Mouse (Mus musculus) hematopoietic stem cell, adult 5-6 weeks (primary cell): ENCODE data around the gene 3100002H09Rik. TPM values are rescaled to one million over a fixed set of nuclear protein-coding genes. Genes with fewer than 3 reads are reported as not detected.

Experiments
- ATAC-seq, 2 experiments: fragments of 125-278 bp in 1 of 2; replicated peaks in 1 of 2; 2 replicates each; pipeline ENCODE4 v1.8.0; 2016 to 2017; ENCODE audit warnings: inconsistent platforms in 2 of 2, mild to moderate bottlenecking in 2 of 2, moderate number of reproducible peaks in 2 of 2, low read depth in 1 of 2, moderate TSS enrichment in 1 of 2; ENCODE audit not compliant: low FRiP score in 2 of 2, poor library complexity in 2 of 2, severe bottlenecking in 2 of 2, insufficient read depth in 1 of 2, low TSS enrichment in 1 of 2
- total RNA-seq: library from RNA; stranded (forward); fragments of 172-1452, 232-1000 nt; gene quantifications from 2 replicates; pipeline ENCODE4 v1.2.3, GENCODE M21; 2017

3100002H09Rik gene
- total RNA-seq, 1 experiment from 2014 or later = not detected

DNA sequence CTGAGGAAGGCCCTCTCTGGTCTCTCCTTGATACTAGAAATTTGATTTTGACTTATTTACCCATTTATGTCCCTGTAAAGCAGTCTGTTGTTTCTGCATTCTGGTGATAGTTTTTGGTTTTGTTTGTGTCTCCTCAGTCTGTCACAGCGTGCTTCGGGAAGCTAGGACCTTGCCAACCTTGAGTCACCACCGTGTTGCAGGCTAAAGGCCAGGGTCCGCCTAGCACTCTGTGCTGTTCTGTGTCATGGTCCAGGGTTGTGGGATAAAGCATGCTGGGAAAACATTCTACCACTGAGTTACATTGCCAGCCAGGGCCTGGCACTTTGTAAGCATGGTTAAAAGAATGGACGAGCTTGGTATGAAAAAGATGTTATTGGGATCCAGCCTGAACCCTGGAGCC, 12.0 kb upstream of the 3100002H09Rik start:
- ATAC-seq = no peak

DNA sequence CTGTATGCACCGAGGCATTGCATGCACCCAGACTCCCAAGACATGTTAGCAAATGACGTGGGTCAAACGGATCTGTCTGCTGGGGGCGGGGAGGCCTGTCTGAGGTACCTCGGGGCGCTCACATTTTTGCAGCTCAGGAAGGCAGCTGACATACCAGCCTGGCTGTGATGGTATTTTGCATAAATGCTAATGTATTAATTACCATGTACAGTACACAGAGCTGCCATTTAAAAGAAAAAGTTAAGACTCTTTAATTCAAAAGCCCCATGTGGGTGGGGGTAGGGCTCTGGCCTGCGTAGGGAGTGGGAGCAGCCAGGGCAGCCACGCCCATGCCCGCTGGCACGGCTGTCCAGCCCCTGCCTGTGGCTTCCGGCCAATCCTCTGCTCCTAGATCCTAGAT, 10.8 kb upstream of the 3100002H09Rik start:
- no peak for ATAC-seq

DNA sequence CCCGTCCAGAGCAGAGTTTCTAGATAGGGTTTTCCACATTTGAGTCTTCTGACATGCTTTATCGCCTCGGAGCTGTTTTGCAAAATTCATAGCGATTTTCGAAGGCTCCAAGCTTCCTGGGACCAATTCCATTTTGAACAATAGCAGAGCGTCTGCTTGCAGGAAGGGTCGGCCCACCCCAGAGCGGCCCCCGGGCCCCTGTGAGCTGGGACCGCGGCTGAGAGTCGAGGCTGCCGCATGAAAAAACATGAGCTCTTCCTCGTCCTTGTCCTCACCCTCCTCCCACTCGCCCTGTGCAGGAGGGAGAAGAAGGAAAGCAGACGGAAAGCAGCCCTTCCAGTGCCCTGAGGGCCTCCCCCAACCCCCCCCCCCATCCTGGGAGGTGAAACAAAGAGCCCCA, 8.0 kb upstream of the 3100002H09Rik start:
- ATAC-seq = no peak

DNA sequence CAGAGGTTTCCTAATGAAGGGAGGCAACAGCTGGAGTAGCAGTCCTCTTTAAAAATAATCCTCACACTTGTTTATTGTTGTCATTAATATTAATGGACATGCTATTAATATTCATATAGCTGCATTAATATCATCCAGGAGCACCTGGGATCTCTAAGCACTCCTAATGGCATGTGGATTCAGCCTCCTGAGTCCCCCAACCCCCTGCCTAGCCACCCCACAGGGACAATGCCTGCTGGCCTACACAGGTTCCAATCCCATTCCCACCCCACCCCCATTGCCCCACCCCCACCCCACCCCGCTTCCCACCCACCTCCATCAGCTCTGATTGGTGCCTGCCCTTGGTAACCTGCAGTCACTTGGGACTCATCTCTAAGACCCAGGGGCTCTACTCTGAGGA, 6.0 kb upstream of the 3100002H09Rik start:
- ATAC-seq = no peak

DNA sequence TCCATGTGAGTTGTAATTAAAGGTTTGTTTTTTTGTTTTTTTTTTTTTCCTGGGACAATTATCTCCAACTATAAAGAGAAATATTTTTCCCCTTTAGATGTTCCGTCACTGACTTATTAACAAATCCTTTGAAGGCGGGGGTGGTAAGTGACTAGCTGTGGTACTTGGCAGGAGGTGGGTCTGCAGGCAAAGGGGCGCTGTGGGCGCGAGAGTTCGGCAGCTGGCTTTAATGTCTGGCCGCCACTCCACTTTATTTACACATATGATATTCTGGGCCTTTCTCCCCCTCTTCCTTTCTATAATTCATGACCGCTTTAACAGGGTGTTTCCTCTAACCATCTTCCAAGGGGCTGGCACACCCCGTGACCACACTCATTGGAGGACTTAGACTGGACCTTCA, 5.4 kb upstream of the 3100002H09Rik start:
- no peak for ATAC-seq

DNA sequence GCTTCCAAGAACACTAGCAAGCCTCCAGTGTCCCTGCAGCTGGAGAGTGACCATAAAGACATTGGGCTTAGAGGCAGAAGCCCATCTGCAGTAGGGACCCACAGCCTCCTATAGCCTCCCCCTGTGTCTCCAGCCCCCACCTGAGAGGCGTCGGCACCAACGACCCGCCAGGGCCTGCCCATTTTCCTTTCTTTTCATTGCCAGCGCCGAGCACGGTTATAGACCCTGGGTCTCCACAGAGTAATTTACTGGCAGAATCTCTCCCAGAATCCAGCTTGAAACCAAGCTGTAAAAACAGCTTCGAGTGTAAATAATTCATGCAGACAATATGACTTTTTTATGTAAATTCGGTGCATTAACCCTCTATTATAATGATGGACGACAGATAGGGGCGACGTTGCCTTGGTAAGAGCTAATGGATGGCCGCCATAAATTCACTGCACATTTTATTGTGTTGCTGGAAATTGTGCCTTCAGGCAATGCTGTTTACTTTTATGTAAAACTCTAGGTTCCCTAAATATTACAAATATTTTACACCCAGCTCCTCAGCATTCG, 4.9 kb upstream of the 3100002H09Rik start:
- ATAC-seq = no peak

DNA sequence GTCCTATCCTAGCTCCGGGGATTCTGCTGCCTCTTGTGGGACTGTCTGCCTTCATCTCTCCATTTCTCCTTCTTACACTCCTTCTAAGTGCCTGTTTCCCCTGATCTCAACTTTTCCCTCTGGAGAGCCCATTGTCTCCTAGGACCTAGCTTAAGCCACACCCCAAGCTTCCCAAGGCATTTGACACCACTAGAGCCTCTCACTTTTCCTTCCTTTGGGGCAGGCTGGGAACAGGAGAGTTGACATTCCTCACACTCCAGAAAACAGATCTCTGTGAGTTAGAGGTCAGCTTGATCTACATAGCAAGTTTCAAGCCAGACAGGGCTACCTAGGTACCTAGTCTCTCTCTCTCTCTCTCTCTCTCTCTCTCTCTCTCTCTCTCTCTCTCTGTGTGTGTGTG, 3.6 kb upstream of the 3100002H09Rik start:
- no peak for ATAC-seq

DNA sequence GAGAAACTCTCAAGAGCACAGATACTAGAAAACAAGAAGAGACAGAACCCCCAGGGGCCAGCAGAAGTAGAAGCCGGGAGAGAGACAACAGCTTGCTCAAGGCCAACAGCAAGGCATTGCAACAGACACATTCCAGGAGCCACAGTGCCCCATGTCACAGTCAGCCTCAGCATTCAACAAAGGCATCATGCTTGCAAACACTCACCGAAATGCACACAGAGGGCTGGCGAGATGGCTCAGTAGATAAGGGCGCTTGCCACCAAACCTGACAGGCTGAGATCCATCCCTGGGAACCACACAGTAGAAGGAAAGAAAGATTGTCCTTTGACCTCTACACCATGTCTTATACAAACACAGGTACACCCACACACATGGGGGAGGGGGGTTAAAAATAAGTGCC, 1.2 kb upstream of the 3100002H09Rik start:
- no peak for ATAC-seq

DNA sequence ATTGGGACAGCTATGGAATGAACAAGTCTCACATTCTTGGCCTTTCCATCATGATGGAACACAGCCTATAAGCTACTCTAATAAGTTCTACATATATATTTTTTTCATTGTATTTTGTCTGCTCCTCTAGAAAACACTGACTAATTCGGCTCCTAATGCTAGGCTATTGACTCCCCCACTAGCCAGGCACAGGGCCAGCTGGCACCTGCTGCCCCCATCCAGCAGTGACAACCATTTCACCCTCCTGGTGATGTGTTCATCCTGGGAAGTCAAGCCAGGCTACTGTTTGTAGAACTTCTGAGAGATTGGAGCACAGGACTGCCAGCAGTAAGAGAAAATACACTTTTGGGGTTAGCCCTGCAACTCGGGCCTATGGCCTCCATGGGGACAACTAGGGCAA, 537 bp downstream of the 3100002H09Rik start:
- no peak for ATAC-seq

DNA sequence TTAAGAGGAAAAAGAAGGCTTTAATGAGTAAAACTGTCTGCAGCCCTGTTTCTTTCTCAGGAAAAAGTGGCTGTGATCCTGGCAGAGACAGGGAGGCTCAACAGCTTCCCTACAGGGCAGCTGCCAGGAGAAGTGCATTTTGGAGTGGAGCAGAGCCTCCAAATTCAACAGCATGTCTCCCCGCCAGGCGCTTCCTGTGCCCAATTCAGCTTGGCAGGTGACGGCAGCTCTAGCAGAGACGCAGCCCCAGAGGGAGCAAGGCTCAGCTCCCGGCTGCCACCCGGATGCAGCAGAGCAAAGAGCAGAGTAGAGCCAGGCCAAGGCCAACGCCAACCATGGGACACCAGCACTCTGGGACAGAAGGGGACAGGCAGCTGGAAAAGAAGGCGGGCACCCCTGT, 3.4 kb downstream of the 3100002H09Rik start:
- no peak for ATAC-seq

DNA sequence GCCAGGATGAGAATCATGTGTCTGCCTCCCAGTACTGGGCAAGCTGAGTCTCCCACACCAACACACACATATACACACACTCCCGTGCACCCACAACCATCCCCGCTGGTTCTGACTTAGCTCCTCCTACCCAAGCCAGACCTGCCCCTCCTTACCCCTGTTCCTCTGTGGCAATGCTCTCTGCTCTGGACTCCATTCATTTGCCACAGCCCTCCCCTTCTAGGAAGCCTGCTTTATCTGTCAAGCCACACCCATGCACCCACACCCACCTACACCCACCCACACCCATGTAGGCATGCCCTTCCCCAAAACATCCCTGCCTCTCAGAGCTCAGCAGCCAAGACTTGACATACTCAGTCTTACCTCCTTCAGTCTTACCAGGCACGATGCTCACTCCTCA, 4.4 kb downstream of the 3100002H09Rik start:
- ATAC-seq = no peak

DNA sequence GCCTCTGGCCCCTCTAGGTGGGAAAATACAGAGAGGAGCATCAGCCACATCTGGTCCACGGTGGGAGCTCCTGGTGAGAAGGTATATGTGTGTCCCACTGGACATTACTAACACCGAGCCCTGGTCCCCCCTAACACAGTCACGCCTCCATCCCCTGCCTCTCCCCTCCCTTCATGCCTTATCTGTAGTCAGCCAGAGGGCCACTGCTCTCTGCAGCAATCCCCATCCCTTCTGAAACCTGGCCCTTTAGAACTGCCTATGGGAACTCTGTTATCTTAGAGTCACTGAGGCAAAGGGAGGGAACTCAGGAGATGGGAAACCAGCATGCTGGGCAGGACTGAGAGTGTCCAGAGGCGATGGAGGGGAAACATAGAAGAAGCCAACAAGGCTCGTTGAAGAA, 5.3 kb downstream of the 3100002H09Rik start:
- ATAC-seq = no peak

DNA sequence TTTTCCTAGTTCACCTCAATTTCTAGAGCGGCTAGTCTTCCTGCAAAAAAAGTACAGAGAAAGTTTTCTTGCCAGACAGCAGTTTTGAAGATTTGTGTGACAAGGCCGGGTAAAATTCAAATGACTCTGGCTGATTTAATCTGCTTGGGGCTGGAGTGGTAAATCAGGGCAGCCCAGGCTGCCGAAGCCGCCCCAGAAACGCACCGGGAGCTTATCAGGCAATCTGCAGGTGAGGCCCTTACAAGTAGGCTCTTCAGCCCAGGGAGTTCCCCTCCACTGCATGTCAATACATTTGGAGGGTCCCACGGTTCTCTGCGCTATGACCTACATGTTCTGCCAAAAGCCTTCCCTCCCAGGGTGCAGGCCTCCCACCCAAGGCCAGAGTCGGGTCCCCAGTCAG, 6.9 kb downstream of the 3100002H09Rik start:
- ATAC-seq = no peak

DNA sequence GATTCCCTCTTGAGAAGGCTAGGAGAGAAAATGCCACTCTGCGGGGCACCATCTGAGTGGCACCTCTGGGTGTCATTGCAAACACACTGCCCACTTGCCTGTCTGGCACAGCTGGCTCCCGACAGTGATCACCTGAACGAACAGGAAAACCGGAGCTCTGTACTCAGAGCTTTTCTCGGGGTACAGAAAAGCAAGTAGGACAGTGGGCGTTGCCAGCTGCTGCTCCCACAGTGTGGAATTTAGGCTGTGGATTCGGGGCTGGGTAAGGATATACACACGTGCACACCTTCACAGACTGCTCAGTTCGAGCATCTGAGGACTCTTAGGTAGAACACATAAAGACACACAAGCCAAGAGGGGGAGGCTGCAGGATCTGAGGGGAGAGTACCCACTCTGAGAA, 14.7 kb downstream of the 3100002H09Rik start:
- ATAC-seq = no peak

DNA sequence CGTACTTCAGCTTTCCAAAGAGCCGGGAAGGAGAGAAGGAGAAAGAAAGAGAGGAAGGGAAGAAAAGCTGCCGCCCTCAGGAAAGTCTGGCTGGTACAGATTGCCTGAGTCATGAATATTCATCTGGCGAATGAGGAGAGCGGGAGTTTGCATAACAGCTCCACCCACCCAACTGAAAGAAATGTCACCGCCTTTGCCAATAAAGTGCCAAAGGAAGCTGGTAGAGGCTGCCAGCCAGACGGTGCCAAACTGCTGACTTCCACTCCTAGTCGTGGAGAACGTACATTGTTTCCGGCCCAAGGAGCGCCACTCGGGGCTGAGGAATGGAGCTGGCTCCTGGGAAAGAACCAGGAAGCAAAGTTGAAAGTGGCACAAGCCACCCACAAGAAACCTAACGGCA, 15.7 kb downstream of the 3100002H09Rik start:
- ATAC-seq = peak; percentile 81 to 83

DNA sequence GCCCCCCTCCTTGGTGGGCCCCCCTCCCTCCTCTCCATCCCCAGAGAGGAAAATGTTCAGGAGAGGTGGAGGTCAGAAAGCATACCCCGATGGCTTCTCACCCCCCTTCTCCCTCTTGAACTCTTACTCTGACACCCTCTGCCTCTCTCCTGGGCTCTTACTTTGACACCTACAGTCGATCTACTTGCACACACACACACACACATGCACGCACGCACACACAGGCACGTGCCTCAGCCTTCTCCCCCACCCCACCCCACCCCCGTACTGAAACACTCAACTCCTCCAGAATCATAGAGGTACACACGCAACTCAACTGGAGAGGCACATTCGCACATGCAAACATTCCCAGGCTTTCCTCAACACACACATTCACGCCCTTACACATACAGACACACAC, 16.9 kb downstream of the 3100002H09Rik start:
- ATAC-seq = no peak

DNA sequence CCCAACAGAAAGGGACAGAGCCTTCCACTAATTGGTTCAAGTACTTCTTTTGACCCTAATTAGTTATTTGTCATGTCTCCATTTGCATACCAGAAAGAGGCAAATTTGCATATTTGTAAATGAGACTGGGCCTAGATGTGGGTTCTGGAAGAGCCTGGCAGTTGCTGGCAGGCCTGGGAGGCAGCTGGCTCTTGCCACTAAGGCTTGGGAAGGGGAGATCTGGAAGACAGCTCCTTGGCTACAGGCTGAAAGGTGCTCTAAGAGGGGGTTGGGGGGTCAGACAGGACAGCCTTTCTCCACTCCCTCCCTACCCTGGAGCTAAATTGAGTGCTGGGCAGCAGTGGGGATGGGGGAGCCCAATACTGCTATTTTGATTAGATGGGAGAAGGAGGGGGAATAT, 17.4 kb downstream of the 3100002H09Rik start:
- ATAC-seq = no peak

DNA sequence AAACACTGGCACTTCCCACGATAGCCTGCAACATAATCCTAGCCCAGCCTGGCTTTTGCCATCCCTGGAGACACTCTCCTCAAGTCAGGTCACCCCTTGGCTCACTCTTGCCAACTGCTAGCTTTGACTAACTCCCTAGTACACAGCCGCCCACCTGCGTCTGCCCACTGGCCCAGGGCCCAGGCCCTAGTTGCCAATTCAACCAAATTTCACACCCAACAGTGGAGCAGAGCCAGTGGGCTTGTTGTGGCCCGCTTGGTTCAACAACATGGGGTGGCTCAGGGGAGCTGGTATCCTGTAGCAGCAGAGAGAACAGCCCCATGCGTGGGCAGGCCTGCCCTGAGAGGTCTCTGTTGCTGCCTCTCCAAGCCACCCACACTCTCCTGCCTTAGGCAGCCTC, 18.4 kb downstream of the 3100002H09Rik start:
- ATAC-seq = no peak

DNA sequence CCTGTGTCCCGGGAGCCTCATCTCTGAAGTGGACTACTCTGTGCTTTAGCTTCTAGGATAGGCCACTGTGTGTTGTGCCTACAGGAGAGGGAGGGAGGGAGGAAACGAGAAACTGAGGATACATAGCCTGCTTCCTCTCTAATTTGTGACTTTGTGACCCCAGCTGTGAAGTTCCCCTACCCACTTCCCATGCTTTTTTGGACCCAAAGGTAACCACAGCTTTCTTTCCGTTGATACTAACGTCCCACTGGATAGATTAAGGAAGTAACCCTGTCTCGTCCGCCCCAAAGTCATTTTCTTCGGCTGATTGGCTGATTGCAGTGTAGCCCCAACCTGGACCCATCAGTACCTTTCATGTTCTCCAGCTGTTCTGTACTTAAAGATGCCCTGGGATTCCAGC, 29.9 kb downstream of the 3100002H09Rik start:
- ATAC-seq = 0 out of 4 replicates have a peak, but pooled peaks of 1 of the 2 experiments have one; percentile 17

DNA sequence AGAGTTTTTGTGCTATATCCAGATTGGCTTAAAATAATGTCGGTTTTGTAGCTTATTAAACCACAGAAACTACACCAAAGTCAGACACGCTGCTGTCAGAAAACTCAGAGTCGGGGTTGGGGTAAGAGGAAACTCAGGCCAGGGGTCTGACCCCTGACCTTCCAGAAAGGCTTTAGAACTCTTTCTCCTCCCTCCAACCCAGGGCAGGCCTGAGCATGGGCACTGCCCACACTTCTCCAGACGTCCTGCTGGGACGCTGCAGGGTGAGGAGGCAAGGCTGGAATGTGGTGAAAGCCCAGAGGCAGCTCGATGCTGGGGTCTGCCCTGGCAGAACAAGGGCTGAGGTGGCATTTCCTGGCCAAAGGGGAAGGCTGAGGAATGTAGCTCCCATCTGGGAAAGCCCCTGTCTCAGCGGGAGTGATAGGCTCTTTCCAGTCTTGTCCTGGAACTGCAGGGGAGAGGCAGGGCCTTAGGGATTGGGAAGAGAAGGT, 34.6 kb downstream of the 3100002H09Rik start:
- no peak for ATAC-seq
